Mouse (Mus musculus) forebrain, embryonic 11.5 days (tissue): Measurements from ENCODE around the gene Efl1. TPM values are rescaled to one million over a fixed set of nuclear protein-coding genes. Genes with fewer than 3 reads are reported as not detected.

ENCODE experiments used
- ATAC-seq: fragments of 200-750 bp; cut with Nextera tagmentation; replicated peaks from 2 replicates; pipeline ENCODE4 v1.8.0; 2017; ENCODE audit warnings: moderate TSS enrichment; ENCODE audit not compliant: low FRiP score
- DNase-seq: peaks from one replicate; pipeline ENCODE4 v3.0.0-alpha.2; 2017; ENCODE audit warnings: low spot score
- H3K27ac ChIP-seq: fragments of 300-500 bp; sonication (generic); 2 replicates; pipeline ENCODE4 v1.5.1; 2014; ENCODE audit warnings: low read depth, low read length
- H3K27me3 ChIP-seq: fragments of 300-500 bp; sonication (generic); 2 replicates; pipeline ENCODE4 v1.6.1; 2014; ENCODE audit warnings: mild to moderate bottlenecking, low read length, mixed read lengths; ENCODE audit not compliant: control insufficient read depth, insufficient read depth
- H3K36me3 ChIP-seq: fragments of 300-500 bp; sonication (generic); 2 replicates; pipeline ENCODE4 v1.6.1; 2014; ENCODE audit warnings: mild to moderate bottlenecking, low read length, moderate library complexity, mixed read lengths; ENCODE audit not compliant: control insufficient read depth, insufficient read depth
- H3K4me1 ChIP-seq: fragments of 300-500 bp; sonication (generic); replicated peaks from 2 replicates; pipeline ENCODE4 v1.6.1; 2014; ENCODE audit warnings: low read length, mixed read lengths; ENCODE audit not compliant: control insufficient read depth, insufficient read depth
- H3K4me2 ChIP-seq: fragments of 300-500 bp; sonication (generic); 2 replicates; pipeline ENCODE4 v1.6.1; 2014; ENCODE audit warnings: low read depth, mild to moderate bottlenecking, low read length, moderate library complexity, mixed read lengths; ENCODE audit not compliant: severe bottlenecking
- H3K4me3 ChIP-seq: fragments of 300-500 bp; sonication (generic); 2 replicates; pipeline ENCODE4 v1.5.1; 2014; ENCODE audit warnings: low read depth, low read length
- H3K9ac ChIP-seq: fragments of 300-500 bp; sonication (generic); 2 replicates; pipeline ENCODE4 v1.6.1; 2014; ENCODE audit warnings: low read length
- H3K9me3 ChIP-seq: fragments of 300-500 bp; sonication (generic); 2 replicates; pipeline ENCODE4 v1.6.1; 2016; ENCODE audit warnings: low read length, mixed read lengths; ENCODE audit not compliant: control insufficient read depth
- WGBS: fragments of 180-500 bp; shearing (Covaris S2); extraction: QIAGEN DNeasy Blood & Tissue Kit; methylation state at CpG from one replicate; pipeline ENCODE4 v1.1.7; 2014; 5-methylcytosine and 5-hydroxymethylcytosine counted together
- polyA plus RNA-seq: library from polyadenylated mRNA; unstranded; fragments of >200 nt; fragmentation: Nextera tagmentation; extraction: Ambion mirVana; gene quantifications from 2 replicates; pipeline ENCODE4 v1.2.1, GENCODE M21; 2014

The Efl1 gene
- polyA plus RNA-seq, 1 experiment from 2014 or later = 18.6 TPM

- H3K4me2 ChIP-seq = no peak overlapping the region
- peak; percentile 2 for DNase-seq
- no peak overlapping the region for H3K9ac ChIP-seq
- H3K36me3 ChIP-seq = no peaks in the 10 kb centered on the region
- no peaks in the 10 kb centered on the region for H3K4me1 ChIP-seq
- no peaks in the 10 kb centered on the region for H3K9me3 ChIP-seq
- no peak overlapping the region for H3K4me3 ChIP-seq
- H3K27ac ChIP-seq = no peak overlapping the region
- 85% methylated on average over 4 of the region's 4 CpGs for WGBS
- no peak for ATAC-seq
- H3K27me3 ChIP-seq = no peaks in the 10 kb centered on the region
Observed at GRCm38 (mm10) chr7:82808257-82808656, 159.8 kb downstream of the Efl1 start.

GRCm38 (mm10) chr7:82809126-82809525 is 160.7 kb downstream of the Efl1 start:
- Histone ChIP-seq H3K27me3 (no peaks in the 10 kb centered on the region), H3K9ac (no peak overlapping the region), H3K27ac (no peak overlapping the region), H3K4me1 (no peaks in the 10 kb centered on the region), H3K9me3 (no peaks in the 10 kb centered on the region), H3K4me3 (no peak overlapping the region), H3K4me2 (no peak overlapping the region), H3K36me3 (no peaks in the 10 kb centered on the region)
- ATAC-seq (no peak), DNase-seq (peak; percentile 9)
- 60% methylated on average over 5 of the region's 5 CpGs for WGBS

- Histone ChIP-seq H3K27ac (no peak overlapping the region), H3K27me3 (no peaks in the 10 kb centered on the region), H3K4me1 (no peaks in the 10 kb centered on the region), H3K9ac (no peak overlapping the region), H3K4me2 (no peak overlapping the region), H3K36me3 (no peaks in the 10 kb centered on the region), H3K4me3 (no peak overlapping the region), H3K9me3 (no peaks in the 10 kb centered on the region)
- 28% methylated on average over 5 of the region's 5 CpGs for WGBS
- no peak for DNase-seq
- no peak for ATAC-seq
Observed at GRCm38 (mm10) chr7:82810799-82811139, 162.4 kb downstream of the Efl1 start.

- ATAC-seq = no peak; the same call in 1 of the 2 replicates
- 22% methylated on average over 19 of the region's 19 CpGs for WGBS
- Histone ChIP-seq H3K36me3 (no peaks in the 10 kb centered on the region), H3K4me3 (no peak overlapping the region), H3K9me3 (no peaks in the 10 kb centered on the region), H3K9ac (peak overlapping the region; percentile 27; the same call in 1 of the 2 replicates), H3K4me2 (peak overlapping the region; percentile 28; the same call in 1 of the 2 replicates), H3K27me3 (no peaks in the 10 kb centered on the region), H3K27ac (no peak overlapping the region), H3K4me1 (no peaks in the 10 kb centered on the region)
- peak; percentile 53 for DNase-seq
Observed at GRCm38 (mm10) chr7:82811140-82811851, 162.9 kb downstream of the Efl1 start.

GRCm38 (mm10) chr7:82812186-82813155 is 164.1 kb downstream of the Efl1 start:
- peak; percentile 33 for DNase-seq
- no peak overlapping the region for H3K4me3 ChIP-seq
- no peaks in the 10 kb centered on the region; the same call in 1 of the 2 replicates for H3K9me3 ChIP-seq
- 90% methylated on average over 19 of the region's 19 CpGs for WGBS
- no peaks in the 10 kb centered on the region for H3K4me1 ChIP-seq
- H3K9ac ChIP-seq = no peak overlapping the region
- ATAC-seq = no peak
- H3K36me3 ChIP-seq = no peaks in the 10 kb centered on the region
- no peak overlapping the region for H3K27ac ChIP-seq
- H3K27me3 ChIP-seq = no peaks in the 10 kb centered on the region
- H3K4me2 ChIP-seq = no peak overlapping the region

- peak; percentile 46 for DNase-seq
- Histone ChIP-seq H3K4me3 (no peak overlapping the region), H3K36me3 (no peaks in the 10 kb centered on the region), H3K27me3 (no peaks in the 10 kb centered on the region), H3K9me3 (no peaks in the 10 kb centered on the region; the same call in 1 of the 2 replicates), H3K4me2 (no peak overlapping the region), H3K27ac (no peak overlapping the region), H3K4me1 (no peaks in the 10 kb centered on the region), H3K9ac (no peak overlapping the region)
- no peak for ATAC-seq
- WGBS = 91% methylated on average over 7 of the region's 7 CpGs
Observed at GRCm38 (mm10) chr7:82819541-82819940, 171.1 kb downstream of the Efl1 start.

- Histone ChIP-seq H3K4me3 (no peak overlapping the region), H3K4me1 (no peaks in the 10 kb centered on the region), H3K27ac (no peak overlapping the region), H3K9me3 (no peaks in the 10 kb centered on the region; the same call in 1 of the 2 replicates), H3K9ac (no peak overlapping the region), H3K27me3 (no peaks in the 10 kb centered on the region), H3K36me3 (no peaks in the 10 kb centered on the region), H3K4me2 (no peak overlapping the region)
- DNase-seq (peak; percentile 32), ATAC-seq (no peak)
- WGBS = 70% methylated on average over 4 of the region's 4 CpGs
Observed at GRCm38 (mm10) chr7:82820661-82821060, 172.2 kb downstream of the Efl1 start.

- 76% methylated on average over 3 of the region's 3 CpGs for WGBS
- Histone ChIP-seq H3K27me3 (no peaks in the 10 kb centered on the region), H3K27ac (no peak overlapping the region), H3K9me3 (no peaks in the 10 kb centered on the region; the same call in 1 of the 2 replicates), H3K4me3 (no peak overlapping the region), H3K4me1 (no peaks in the 10 kb centered on the region), H3K9ac (no peak overlapping the region), H3K36me3 (no peaks in the 10 kb centered on the region), H3K4me2 (no peak overlapping the region)
- no peak for ATAC-seq
- peak; percentile 24 for DNase-seq
Observed at GRCm38 (mm10) chr7:82821501-82821900, 173.1 kb downstream of the Efl1 start.
